Mouse (Mus musculus) induced T-regulatory cell, adult 2 months (primary cell): ENCODE results near the gene Mef2d.
A peak's percentile ranks its signal among the peaks of the same experiment; 100 is the strongest.

Experiments
- DNase-seq: peaks from one replicate; pipeline ENCODE4 v3.0.0-alpha.2; 2012; ENCODE audit warnings: low read depth

Gene Mef2d

GRCm38 (mm10) chr3:88208226-88208720, 66.1 kb downstream of the Mef2d start:
- no peak for DNase-seq

GRCm38 (mm10) chr3:88209306-88209705, 67.1 kb downstream of the Mef2d start:
- DNase-seq = no peak

- no peak for DNase-seq
Observed at GRCm38 (mm10) chr3:88210121-88210520, 67.9 kb downstream of the Mef2d start.

GRCm38 (mm10) chr3:88210918-88211317, 68.7 kb downstream of the Mef2d start:
- DNase-seq = no peak

- no peak for DNase-seq
Observed at GRCm38 (mm10) chr3:88212356-88212755, 70.2 kb downstream of the Mef2d start.

- DNase-seq = no peak
Observed at GRCm38 (mm10) chr3:88213019-88213418, 70.8 kb downstream of the Mef2d start.

GRCm38 (mm10) chr3:88214197-88214938, 72.2 kb downstream of the Mef2d start:
- DNase-seq = no peak

GRCm38 (mm10) chr3:88214971-88215552, 72.9 kb downstream of the Mef2d start:
- DNase-seq = peak; percentile 44

GRCm38 (mm10) chr3:88215553-88216004, 73.4 kb downstream of the Mef2d start:
- peak; percentile 59 for DNase-seq

- no peak for DNase-seq
Observed at GRCm38 (mm10) chr3:88216116-88216515, 73.9 kb downstream of the Mef2d start.

GRCm38 (mm10) chr3:88216534-88217326, 74.6 kb downstream of the Mef2d start:
- no peak for DNase-seq

GRCm38 (mm10) chr3:88217679-88218078, 75.5 kb downstream of the Mef2d start:
- DNase-seq = no peak

- DNase-seq = no peak
Observed at GRCm38 (mm10) chr3:88219940-88220339, 77.8 kb downstream of the Mef2d start.

GRCm38 (mm10) chr3:88220842-88221241, 78.7 kb downstream of the Mef2d start:
- DNase-seq = peak; percentile 72
